Mouse (Mus musculus): ENCODE results near the gene Hs3st1. TPM values are rescaled to one million over a fixed set of nuclear protein-coding genes. Genes with fewer than 3 reads are reported as not detected.

The Hs3st1 gene
- total and polyA plus RNA-seq, 3 experiments: 0.22 TPM; not detected in 2

- Histone ChIP-seq H3K27me3 (ENCODE audit: insufficient read depth, low read length) (no peaks in the 10 kb centered on the region), H3K4me3 (ENCODE audit: low read depth, low read length) (no peak overlapping the region), H3K4me1 (ENCODE audit: insufficient read depth, low read depth, low read length) (no peaks in the 10 kb centered on the region), H3K36me3 (replicated peaks) (no peaks in the 10 kb centered on the region), H3K9me3 (replicated peaks) (peaks cover 27% of the 10 kb centered on the region)
- ATAC-seq (ENCODE audit: extremely low read depth, insufficient number of reproducible peaks, low FRiP score, poor library complexity, severe bottlenecking): no peak
- TF ChIP-seq POLR2AphosphoS5 (IDR thresholded peaks at IDR 0.05; ENCODE audit: insufficient replicate concordance, low read depth, low read length): no peak
- TF ChIP-seq GATA2 (IDR thresholded peaks at IDR 0.05; ENCODE audit: borderline replicate concordance, low read depth, low read length): no peak
- TF ChIP-seq GATA1 (IDR thresholded peaks at IDR 0.05; ENCODE audit: borderline replicate concordance, low read length): no peak
- TF ChIP-seq TAL1 (conservative IDR thresholded peaks at IDR 0.05; ENCODE audit: low read depth, low read length): no peak
- no peak for TF ChIP-seq CTCF (IDR thresholded peaks at IDR 0.05; ENCODE audit: low read depth, low read length)
- DNase-seq (ENCODE audit: low spot score): no peak
Observed at GRCm38 (mm10) chr5:39625037-39625473, 130.2 kb downstream of the Hs3st1 start.

DNA sequence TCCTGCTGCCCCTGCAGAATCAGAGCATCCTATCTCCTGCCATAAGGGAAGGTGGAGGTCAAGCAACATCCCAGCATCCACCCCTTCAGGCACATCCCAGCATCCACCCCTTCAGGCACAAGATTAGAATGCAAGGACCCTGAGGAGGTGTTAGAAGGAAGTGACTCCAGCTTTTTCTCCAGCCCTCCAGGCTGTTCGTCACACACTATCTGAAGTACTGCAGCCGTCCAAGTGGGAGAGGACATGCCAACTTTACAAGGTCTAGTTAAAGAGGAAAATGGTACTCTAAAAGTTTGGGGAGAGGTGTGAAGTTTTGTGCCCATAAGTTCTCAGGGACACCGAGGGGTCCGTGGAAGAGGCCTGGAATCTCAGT lies 131.1 kb downstream of the Hs3st1 start:
- Histone ChIP-seq H3K9me3 (replicated peaks) (peaks cover 27% of the 10 kb centered on the region), H3K4me3 (ENCODE audit: low read depth, low read length) (no peak overlapping the region), H3K27me3 (ENCODE audit: insufficient read depth, low read length) (no peaks in the 10 kb centered on the region), H3K36me3 (replicated peaks) (no peaks in the 10 kb centered on the region), H3K4me1 (ENCODE audit: insufficient read depth, low read depth, low read length) (no peaks in the 10 kb centered on the region)
- ATAC-seq (ENCODE audit: extremely low read depth, insufficient number of reproducible peaks, low FRiP score, poor library complexity, severe bottlenecking) (no peak), DNase-seq (ENCODE audit: low spot score) (no peak)
- TF ChIP-seq GATA2 (IDR thresholded peaks at IDR 0.05; ENCODE audit: borderline replicate concordance, low read depth, low read length) (no peak), TAL1 (conservative IDR thresholded peaks at IDR 0.05; ENCODE audit: low read depth, low read length) (no peak), CTCF (IDR thresholded peaks at IDR 0.05; ENCODE audit: low read depth, low read length) (no peak), POLR2AphosphoS5 (IDR thresholded peaks at IDR 0.05; ENCODE audit: insufficient replicate concordance, low read depth, low read length) (no peak), GATA1 (IDR thresholded peaks at IDR 0.05; ENCODE audit: borderline replicate concordance, low read length) (no peak)

- Histone ChIP-seq H3K27me3 (ENCODE audit: insufficient read depth, low read length) (no peaks in the 10 kb centered on the region), H3K4me1 (ENCODE audit: insufficient read depth, low read depth, low read length) (no peaks in the 10 kb centered on the region), H3K4me3 (ENCODE audit: low read depth, low read length) (no peak overlapping the region), H3K9me3 (replicated peaks) (peaks cover 27% of the 10 kb centered on the region), H3K36me3 (replicated peaks) (no peaks in the 10 kb centered on the region)
- ATAC-seq (ENCODE audit: extremely low read depth, insufficient number of reproducible peaks, low FRiP score, poor library complexity, severe bottlenecking): no peak
- no peak for DNase-seq (ENCODE audit: low spot score)
- TF ChIP-seq POLR2AphosphoS5 (IDR thresholded peaks at IDR 0.05; ENCODE audit: insufficient replicate concordance, low read depth, low read length): no peak
- TF ChIP-seq TAL1 (conservative IDR thresholded peaks at IDR 0.05; ENCODE audit: low read depth, low read length): no peak
- no peak for TF ChIP-seq GATA2 (IDR thresholded peaks at IDR 0.05; ENCODE audit: borderline replicate concordance, low read depth, low read length)
- TF ChIP-seq GATA1 (IDR thresholded peaks at IDR 0.05; ENCODE audit: borderline replicate concordance, low read length): no peak
- TF ChIP-seq CTCF (IDR thresholded peaks at IDR 0.05; ENCODE audit: low read depth, low read length): no peak
Observed at GRCm38 (mm10) chr5:39623304-39624217, 131.7 kb downstream of the Hs3st1 start.

GRCm38 (mm10) chr5:39620206-39620866 lies 134.9 kb downstream of the Hs3st1 start:
- Histone ChIP-seq H3K4me3 (ENCODE audit: low read depth, low read length) (no peak overlapping the region), H3K9me3 (replicated peaks) (peaks cover 20% of the 10 kb centered on the region), H3K36me3 (replicated peaks) (no peaks in the 10 kb centered on the region), H3K27me3 (ENCODE audit: insufficient read depth, low read length) (no peaks in the 10 kb centered on the region), H3K4me1 (ENCODE audit: insufficient read depth, low read depth, low read length) (no peaks in the 10 kb centered on the region)
- DNase-seq (ENCODE audit: low spot score): no peak
- TF ChIP-seq POLR2AphosphoS5 (IDR thresholded peaks at IDR 0.05; ENCODE audit: insufficient replicate concordance, low read depth, low read length): no peak
- TF ChIP-seq TAL1 (conservative IDR thresholded peaks at IDR 0.05; ENCODE audit: low read depth, low read length): no peak
- TF ChIP-seq GATA2 (IDR thresholded peaks at IDR 0.05; ENCODE audit: borderline replicate concordance, low read depth, low read length): no peak
- no peak for TF ChIP-seq GATA1 (IDR thresholded peaks at IDR 0.05; ENCODE audit: borderline replicate concordance, low read length)
- no peak for TF ChIP-seq CTCF (IDR thresholded peaks at IDR 0.05; ENCODE audit: low read depth, low read length)
- ATAC-seq (ENCODE audit: extremely low read depth, insufficient number of reproducible peaks, low FRiP score, poor library complexity, severe bottlenecking): no peak

GRCm38 (mm10) chr5:39617354-39617977 lies 137.8 kb downstream of the Hs3st1 start:
- DNase-seq (ENCODE audit: low spot score): no peak
- Histone ChIP-seq H3K4me1 (ENCODE audit: insufficient read depth, low read depth, low read length) (no peaks in the 10 kb centered on the region), H3K9me3 (replicated peaks) (peaks cover 17% of the 10 kb centered on the region), H3K27me3 (ENCODE audit: insufficient read depth, low read length) (no peaks in the 10 kb centered on the region), H3K36me3 (replicated peaks) (no peaks in the 10 kb centered on the region), H3K4me3 (ENCODE audit: low read depth, low read length) (no peak overlapping the region)
- no peak for ATAC-seq (ENCODE audit: extremely low read depth, insufficient number of reproducible peaks, low FRiP score, poor library complexity, severe bottlenecking)
- TF ChIP-seq GATA2 (IDR thresholded peaks at IDR 0.05; ENCODE audit: borderline replicate concordance, low read depth, low read length) (no peak), TAL1 (conservative IDR thresholded peaks at IDR 0.05; ENCODE audit: low read depth, low read length) (no peak), POLR2AphosphoS5 (IDR thresholded peaks at IDR 0.05; ENCODE audit: insufficient replicate concordance, low read depth, low read length) (no peak), GATA1 (IDR thresholded peaks at IDR 0.05; ENCODE audit: borderline replicate concordance, low read length) (no peak), CTCF (IDR thresholded peaks at IDR 0.05; ENCODE audit: low read depth, low read length) (no peak)
